Mouse (Mus musculus) erythroblast, adult 5-6 weeks (primary cell): ENCODE data around the gene Rai14. TPM values are rescaled to one million over a fixed set of nuclear protein-coding genes. Genes with fewer than 3 reads are reported as not detected.

Source experiments
- ATAC-seq: replicated peaks from 2 replicates; pipeline ENCODE4 v1.8.0; 2016; ENCODE audit warnings: moderate number of reproducible peaks, mild to moderate bottlenecking, moderate TSS enrichment, inconsistent platforms; ENCODE audit not compliant: poor library complexity, low FRiP score, severe bottlenecking
- total RNA-seq, 2 experiments: library from RNA; stranded (forward) in 1 of 2; stranded (reverse) in 1 of 2; fragments of 150-400 nt in 1 of 2; fragments of 200-764, 138-1000 nt in 1 of 2; gene quantifications; 2 replicates each; pipeline versions ENCODE4 v1.2.3 to v1.2.4; 2015 to 2017; ENCODE audit warnings: low replicate concordance in 2 of 2

Gene Rai14
- total RNA-seq, 2 experiments from 2014 or later: 0.19 to 0.94 TPM

GRCm38 (mm10) chr15:10696478-10697234 is 17.8 kb downstream of the Rai14 start:
- ATAC-seq: no peak

GRCm38 (mm10) chr15:10692627-10693026 is 21.8 kb downstream of the Rai14 start:
- no peak for ATAC-seq

GRCm38 (mm10) chr15:10691481-10691880 is 22.9 kb downstream of the Rai14 start:
- no peak for ATAC-seq

GRCm38 (mm10) chr15:10690973-10691372 is 23.5 kb downstream of the Rai14 start:
- ATAC-seq: no peak

GRCm38 (mm10) chr15:10690219-10690618 is 24.2 kb downstream of the Rai14 start:
- ATAC-seq: no peak

- no peak for ATAC-seq
Measured at GRCm38 (mm10) chr15:10689304-10689703, 25.1 kb downstream of the Rai14 start.

- ATAC-seq: no peak
Measured at GRCm38 (mm10) chr15:10688686-10689085, 25.7 kb downstream of the Rai14 start.

- ATAC-seq: no peak
Measured at GRCm38 (mm10) chr15:10687365-10687764, 27.1 kb downstream of the Rai14 start.

GRCm38 (mm10) chr15:10685692-10686430 is 28.6 kb downstream of the Rai14 start:
- ATAC-seq: no peak

GRCm38 (mm10) chr15:10683687-10684203 is 30.7 kb downstream of the Rai14 start:
- no peak for ATAC-seq

GRCm38 (mm10) chr15:10680514-10680913 is 33.9 kb downstream of the Rai14 start:
- no peak for ATAC-seq

GRCm38 (mm10) chr15:10679571-10679970 is 34.9 kb downstream of the Rai14 start:
- ATAC-seq: no peak

GRCm38 (mm10) chr15:10675801-10676200 is 38.6 kb downstream of the Rai14 start:
- ATAC-seq: no peak

- no peak for ATAC-seq
Measured at GRCm38 (mm10) chr15:10672880-10673279, 41.5 kb downstream of the Rai14 start.

GRCm38 (mm10) chr15:10671868-10672267 is 42.6 kb downstream of the Rai14 start:
- ATAC-seq: no peak

GRCm38 (mm10) chr15:10670107-10670506 is 44.3 kb downstream of the Rai14 start:
- ATAC-seq: no peak

- ATAC-seq: no peak
Measured at GRCm38 (mm10) chr15:10668120-10668900, 46.1 kb downstream of the Rai14 start.

GRCm38 (mm10) chr15:10665816-10666215 is 48.6 kb downstream of the Rai14 start:
- ATAC-seq: no peak

- ATAC-seq: no peak
Measured at GRCm38 (mm10) chr15:10664529-10664898, 49.9 kb downstream of the Rai14 start.

- no peak for ATAC-seq
Measured at GRCm38 (mm10) chr15:10663793-10664528, 50.5 kb downstream of the Rai14 start.
